In genomic region chr8:77341329-77341728, GRCm38 (mm10) we compare ENCODE assay signal across 15 mouse cellular contexts.
DNase-seq lines count a peak whose midpoint lies in the region; ATAC-seq lines count a peak whose summit lies in the region.
"Had no signal": no experiment of that assay in that cellular context is flagged by ENCODE, and none has a peak within 500 bp of the region (broad histone marks: within the 10 kb centered on the region; RNA-seq: fewer than 3 reads in every experiment).

No protein-coding gene starts in this region.

- 40% methylated on average over 9 of the region's 9 CpGs for WGBS in kidney, embryonic 16.5 days
- WGBS in embryonic facial prominence, embryonic 12.5 days: 31% methylated on average over 9 of the region's 9 CpGs
- 47% methylated on average over 9 of the region's 9 CpGs for WGBS in limb, embryonic 12.5 days

- peak overlapping the region; percentile 20; the same call in 1 of the 2 replicates for H3K27ac ChIP-seq in kidney, embryonic 16.5 days (ENCODE audit: low read length)
- H3K27ac ChIP-seq in embryonic facial prominence, embryonic 12.5 days: peak overlapping the region; percentile 77
- peak overlapping the region; percentile 82 for H3K27ac ChIP-seq in limb, embryonic 12.5 days
- H3K27ac ChIP-seq: liver, embryonic 14.5 days had no signal

- no peaks in the 10 kb centered on the region for H3K9me3 ChIP-seq in kidney, embryonic 16.5 days (ENCODE audit: low read length)
- H3K9me3 ChIP-seq in embryonic facial prominence, embryonic 12.5 days: no peaks in the 10 kb centered on the region
- H3K9me3 ChIP-seq in limb, embryonic 12.5 days: no peaks in the 10 kb centered on the region

- H3K9ac ChIP-seq in kidney, embryonic 16.5 days (replicated peaks; ENCODE audit: low read length): no peak overlapping the region
- H3K9ac ChIP-seq in embryonic facial prominence, embryonic 12.5 days: no peak overlapping the region
- no peak overlapping the region for H3K9ac ChIP-seq in limb, embryonic 12.5 days (replicated peaks)
- H3K9ac ChIP-seq: liver, embryonic 14.5 days had no signal

- no peak for DNase-seq in kidney, postnatal 25 days
- DNase-seq in embryo, embryonic 11 days: peak; percentile 26
- no peak for DNase-seq in layer of hippocampus, adult 9-10 months (ENCODE audit: low spot score)
- no peak for DNase-seq in kidney, postnatal 4 days
- DNase-seq: adrenal gland, postnatal 25 days; cerebellum, adult 2 months; gastrocnemius, postnatal 25 days; heart, postnatal 14 days; kidney, adult 8-10 months; thymus, adult 18-20 months had no signal

- H3K4me1 ChIP-seq in kidney, embryonic 16.5 days (ENCODE audit: insufficient read depth, low read length): peaks cover 12% of the 10 kb centered on the region
- H3K4me1 ChIP-seq in embryonic facial prominence, embryonic 12.5 days: peaks cover 17% of the 10 kb centered on the region
- peaks cover 17% of the 10 kb centered on the region for H3K4me1 ChIP-seq in limb, embryonic 12.5 days (replicated peaks)

- no peaks in the 10 kb centered on the region for H3K27me3 ChIP-seq in kidney, embryonic 16.5 days (ENCODE audit: insufficient read depth, low read length)
- H3K27me3 ChIP-seq in embryonic facial prominence, embryonic 12.5 days: no peaks in the 10 kb centered on the region
- H3K27me3 ChIP-seq in limb, embryonic 12.5 days: no peaks in the 10 kb centered on the region
- H3K27me3 ChIP-seq: Patski had no signal

- H3K36me3 ChIP-seq in kidney, embryonic 16.5 days (ENCODE audit: insufficient read depth, low read length): peaks cover 10% of the 10 kb centered on the region; the same call in 1 of the 2 replicates
- no peaks in the 10 kb centered on the region for H3K36me3 ChIP-seq in embryonic facial prominence, embryonic 12.5 days
- H3K36me3 ChIP-seq in limb, embryonic 12.5 days: peaks cover 30% of the 10 kb centered on the region

- no peak for ATAC-seq in kidney, embryonic 16.5 days (ENCODE audit: low FRiP score, low TSS enrichment)
- ATAC-seq in embryonic facial prominence, embryonic 12.5 days (ENCODE audit: insufficient number of reproducible peaks, insufficient read depth, low FRiP score, low TSS enrichment): no peak
- ATAC-seq in limb, embryonic 12.5 days (ENCODE audit: insufficient number of reproducible peaks, insufficient read depth, low FRiP score, low TSS enrichment, low read depth): no peak

- H3K4me3 ChIP-seq in kidney, embryonic 16.5 days (ENCODE audit: low read length): no peak overlapping the region
- no peak overlapping the region for H3K4me3 ChIP-seq in embryonic facial prominence, embryonic 12.5 days
- no peak overlapping the region for H3K4me3 ChIP-seq in limb, embryonic 12.5 days (replicated peaks)

- no peak overlapping the region for H3K4me2 ChIP-seq in kidney, embryonic 16.5 days (replicated peaks; ENCODE audit: low read depth, low read length)
- H3K4me2 ChIP-seq in embryonic facial prominence, embryonic 12.5 days (replicated peaks): peak overlapping the region; percentile 16; the same call in 1 of the 2 replicates
- H3K4me2 ChIP-seq in limb, embryonic 12.5 days: no peak overlapping the region

Comparison
In these comparisons a context has a peak if more than half of its experiments do, and no peak if none do; other contexts are left out.
1. H3K27ac ChIP-seq: peak in every context shown above with its lines; median percentile 82 in limb, embryonic 12.5 days; 77 in embryonic facial prominence, embryonic 12.5 days; 20 in kidney, embryonic 16.5 days.